ENCODE assay signal across 21 mouse cellular contexts in the genomic region with DNA sequence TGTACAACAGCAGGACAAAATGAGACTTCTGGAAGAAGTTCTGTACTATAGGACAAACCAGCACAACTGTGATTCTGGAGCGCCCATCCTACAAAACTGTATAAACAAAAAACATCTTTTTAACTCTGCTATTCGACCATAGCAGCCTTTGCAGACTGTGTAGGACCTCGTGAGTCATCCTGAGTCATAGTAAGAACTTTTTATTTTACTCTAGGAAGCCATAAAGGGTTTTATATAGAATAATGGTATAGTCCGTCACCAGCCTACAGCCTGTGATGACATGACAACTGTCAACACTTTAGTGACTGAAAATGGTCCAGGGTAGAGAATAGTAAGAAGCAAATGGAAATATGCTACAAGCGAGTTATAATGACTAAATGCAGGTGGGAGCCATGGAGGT. TPM values are rescaled to one million over a fixed set of nuclear protein-coding genes. Genes with fewer than 3 reads are reported as not detected.
A peak's percentile ranks its signal among the peaks of the same experiment; 100 is the strongest.
DNase-seq lines count a peak whose midpoint lies in the region.
"Had no signal": no experiment of that assay in that cellular context is flagged by ENCODE, and none has a peak within 500 bp of the region (broad histone marks: within the 10 kb centered on the region; RNA-seq: fewer than 3 reads in every experiment).

No protein-coding gene starts in this region.

- no peak overlapping the region for H3K27ac ChIP-seq in embryonic facial prominence, embryonic 10.5 days (replicated peaks)
- H3K27ac ChIP-seq: embryonic facial prominence, embryonic 13.5 days; embryonic facial prominence, embryonic 15.5 days; forebrain, embryonic 10.5 days; forebrain, embryonic 12.5 days had no signal

- H3K36me3 ChIP-seq in embryonic facial prominence, embryonic 10.5 days (replicated peaks), result no peaks in the 10 kb centered on the region
- H3K36me3 ChIP-seq: embryonic facial prominence, embryonic 13.5 days; embryonic facial prominence, embryonic 15.5 days; forebrain, embryonic 10.5 days; forebrain, embryonic 12.5 days had no signal

- no peaks in the 10 kb centered on the region for H3K9me3 ChIP-seq in embryonic facial prominence, embryonic 10.5 days
- H3K9me3 ChIP-seq: embryonic facial prominence, embryonic 13.5 days; embryonic facial prominence, embryonic 15.5 days; forebrain, embryonic 10.5 days; forebrain, embryonic 12.5 days had no signal

- H3K27me3 ChIP-seq in embryonic facial prominence, embryonic 10.5 days (replicated peaks; ENCODE audit: low read depth, poor library complexity, severe bottlenecking), result no peaks in the 10 kb centered on the region
- H3K27me3 ChIP-seq: embryonic facial prominence, embryonic 13.5 days; embryonic facial prominence, embryonic 15.5 days; forebrain, embryonic 12.5 days had no signal

- H3K4me1 ChIP-seq in embryonic facial prominence, embryonic 10.5 days, result no peaks in the 10 kb centered on the region
- H3K4me1 ChIP-seq: embryonic facial prominence, embryonic 13.5 days; embryonic facial prominence, embryonic 15.5 days; forebrain, embryonic 10.5 days; forebrain, embryonic 12.5 days had no signal

- WGBS in embryonic facial prominence, embryonic 10.5 days, result 82% methylated on average over 5 of the region's 5 CpGs

- no peak overlapping the region for H3K4me3 ChIP-seq in embryonic facial prominence, embryonic 10.5 days
- H3K4me3 ChIP-seq: embryonic facial prominence, embryonic 13.5 days; embryonic facial prominence, embryonic 15.5 days; erythroblast, embryonic 14.5 days; forebrain, embryonic 10.5 days; forebrain, embryonic 12.5 days had no signal

- DNase-seq in frontal cortex, postnatal 36 days (ENCODE audit: low spot score in 2 of 2), result peak; percentile 0 to 2
- DNase-seq in frontal cortex, postnatal 25 days (ENCODE audit: low spot score in 2 of 2), result no peak
- peak; percentile 56 for DNase-seq in 3T3-L1 (ENCODE audit: low read depth, low spot score)
- peak; percentile 76 for DNase-seq in 416B (ENCODE audit: low read depth)
- no peak for DNase-seq in embryonic facial prominence, embryonic 10.5 days (ENCODE audit: low spot score)
- DNase-seq in layer of hippocampus, adult 11-12 months (ENCODE audit: low spot score), result no peak
- DNase-seq: adrenal gland, adult 2 months; adrenal gland, postnatal 10 days; adrenal gland, postnatal 25 days; cerebellum, adult 11-12 months; cerebellum, adult 2 months; cerebellum, adult 9-10 months; cerebellum, postnatal 10 days; cerebellum, postnatal 25 days had no signal

RNA-seq across cellular contexts. Expression of gene Gpr141, which starts 17.6 kb away (rescaled TPM):
- 0.09 and 0.19 TPM in 2 replicates for polyA plus RNA-seq in embryonic facial prominence, embryonic 10.5 days (2016; fragmentation: Nextera tagmentation; extraction: Ambion mirVana)
- polyA plus RNA-seq: adrenal gland, adult 2 months; cerebellum, adult 2 months; cortical plate, adult 2 months; erythroblast, embryonic 14.5 days; forebrain, embryonic 12.5 days; forebrain, embryonic 16.5 days had no signal

Comparison
In these comparisons a context has a peak if more than half of its experiments do, and no peak if none do; other contexts are left out.
1. DNase-seq: peak in frontal cortex, postnatal 36 days (2 of 2), 3T3-L1 (single experiment) and 416B (single experiment); none in frontal cortex, postnatal 25 days (0 of 2), embryonic facial prominence, embryonic 10.5 days (single experiment) and layer of hippocampus, adult 11-12 months (single experiment).